Mouse (Mus musculus): ENCODE results near the gene Gm20715.
"Not testable (repeated sequence)": the region's sequence is repeated elsewhere in the genome, so short reads cannot be mapped to it uniquely, and the experiment has no call there.

DNA sequence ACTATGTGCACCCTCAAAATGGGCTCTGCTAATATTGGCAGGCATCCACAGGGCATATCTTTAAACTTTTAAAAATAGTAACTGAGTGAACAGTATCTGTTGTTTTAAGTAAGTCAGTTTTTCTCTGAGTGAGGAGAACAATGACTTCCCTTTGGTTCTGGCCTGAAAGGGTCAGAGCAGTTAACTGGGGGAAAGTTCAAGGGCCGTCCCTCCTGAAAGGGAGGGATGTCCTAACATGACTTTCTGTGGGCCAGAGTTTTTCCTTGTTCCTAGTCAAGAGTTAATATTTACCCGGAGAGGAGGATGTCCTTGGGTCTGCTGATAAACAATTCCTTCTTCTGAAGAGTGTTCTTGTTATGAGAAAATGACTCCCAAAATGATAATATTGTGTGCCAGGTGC, 67.6 kb downstream of the Gm20715 start:
- TF ChIP-seq POU5F1 (IDR thresholded peaks at IDR 0.05; ENCODE audit: borderline replicate concordance, low read length); CTCF (conservative IDR thresholded peaks at IDR 0.05; ENCODE audit: low read length); NANOG (IDR thresholded peaks at IDR 0.05; ENCODE audit: borderline replicate concordance, low read length): not testable (repeated sequence)

Measured in E14TG2a.4 (cell line).